ENCODE assay signal across 25 mouse cellular contexts in the genomic region with DNA sequence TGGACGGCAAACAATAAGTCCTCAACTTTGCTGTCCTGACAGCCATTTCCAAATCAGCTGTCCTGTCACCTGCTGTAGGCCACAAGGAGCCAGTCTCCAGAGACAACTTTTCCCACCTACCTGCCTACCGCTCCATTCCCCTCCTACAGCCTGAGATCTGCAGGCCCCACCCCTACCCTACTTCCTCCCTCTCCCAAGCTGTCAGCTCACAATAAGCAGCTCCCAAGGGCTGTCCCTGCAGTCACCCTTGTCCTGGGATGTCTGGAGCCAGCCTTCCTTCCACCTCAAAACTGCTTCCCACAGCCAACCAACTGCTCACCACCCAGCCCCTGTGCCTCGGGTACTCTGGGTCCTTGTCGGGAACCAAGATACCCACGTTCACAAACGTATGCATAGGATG. TPM values are rescaled to one million over a fixed set of nuclear protein-coding genes. Genes with fewer than 3 reads are reported as not detected.
A peak's percentile ranks its signal among the peaks of the same experiment; 100 is the strongest.
DNase-seq lines count a peak whose midpoint lies in the region; ATAC-seq lines count a peak whose summit lies in the region.
"Had no signal": no experiment of that assay in that cellular context is flagged by ENCODE, and none has a peak within 500 bp of the region (broad histone marks: within the 10 kb centered on the region; RNA-seq: fewer than 3 reads in every experiment).

No protein-coding gene starts in this region.

- no peak overlapping the region for H3K4me2 ChIP-seq in heart, embryonic 11.5 days
- H3K4me2 ChIP-seq in heart, embryonic 16.5 days (ENCODE audit: low read depth, low read length) = peak overlapping the region; percentile 40; the same call in 1 of the 2 replicates
- H3K4me2 ChIP-seq in forebrain, embryonic 16.5 days (ENCODE audit: low read length) = no peak overlapping the region
- H3K4me2 ChIP-seq: embryonic facial prominence, embryonic 15.5 days; heart, embryonic 15.5 days; hindbrain, embryonic 12.5 days; kidney, embryonic 15.5 days had no signal

- intact Hi-C loops in heart, postnatal 14 days (cut with DNase I) = no loop called here

- H3K4me3 ChIP-seq in heart, embryonic 11.5 days (ENCODE audit: low read depth, low read length) = no peak overlapping the region
- H3K4me3 ChIP-seq in heart, embryonic 16.5 days (ENCODE audit: low read length) = no peak overlapping the region
- no peak overlapping the region for H3K4me3 ChIP-seq in brown adipose tissue, adult 24 weeks (ENCODE audit: insufficient read depth, low read depth, low read length)
- no peak overlapping the region for H3K4me3 ChIP-seq in forebrain, embryonic 16.5 days (replicated peaks; ENCODE audit: low read length)
- H3K4me3 ChIP-seq: embryonic facial prominence, embryonic 15.5 days; erythroblast, embryonic 14.5 days; heart, embryonic 15.5 days; hindbrain, embryonic 12.5 days; kidney, embryonic 15.5 days had no signal

- WGBS in heart, embryonic 11.5 days (ENCODE audit: insufficient replicate concordance) = 67% methylated on average over 6 of the region's 6 CpGs
- 73% methylated on average over 6 of the region's 6 CpGs for WGBS in heart, embryonic 16.5 days
- WGBS in forebrain, embryonic 16.5 days = 93% methylated on average over 6 of the region's 6 CpGs

- no peak overlapping the region for H3K27ac ChIP-seq in heart, embryonic 11.5 days (ENCODE audit: low read depth, low read length)
- H3K27ac ChIP-seq in heart, embryonic 16.5 days (ENCODE audit: low read length) = no peak overlapping the region
- peak overlapping the region; percentile 82 for H3K27ac ChIP-seq in brown adipose tissue, adult 24 weeks (replicated peaks; ENCODE audit: low read depth, low read length)
- H3K27ac ChIP-seq in forebrain, embryonic 16.5 days (ENCODE audit: low read length) = no peak overlapping the region
- H3K27ac ChIP-seq: embryonic facial prominence, embryonic 15.5 days; heart, embryonic 15.5 days; hindbrain, postnatal 0 days; kidney, embryonic 15.5 days had no signal

- DNase-seq in heart, adult 11 months = peak; percentile 97
- DNase-seq in heart, postnatal 14 days = no peak
- peak; percentile 27 for DNase-seq in kidney, postnatal 10 days
- DNase-seq in kidney, adult 18-20 months = no peak
- DNase-seq: adrenal gland, adult 2 months; adrenal gland, postnatal 25 days; cerebellum, adult 2 months; cerebellum, postnatal 14 days; embryo, embryonic 11 days; forebrain, postnatal 0 days; gastrocnemius, postnatal 25 days; kidney, adult 11 months had no signal

- no peaks in the 10 kb centered on the region for H3K36me3 ChIP-seq in heart, embryonic 11.5 days (ENCODE audit: control insufficient read depth, insufficient read depth, low read length)
- H3K36me3 ChIP-seq in heart, embryonic 16.5 days (ENCODE audit: control insufficient read depth, insufficient read depth) = no peaks in the 10 kb centered on the region
- H3K36me3 ChIP-seq in forebrain, embryonic 16.5 days (ENCODE audit: control insufficient read depth, insufficient read depth) = no peaks in the 10 kb centered on the region
- H3K36me3 ChIP-seq: embryonic facial prominence, embryonic 15.5 days; heart, embryonic 15.5 days; hindbrain, embryonic 12.5 days; kidney, embryonic 15.5 days had no signal

- ATAC-seq in heart, embryonic 11.5 days (replicated peaks; ENCODE audit: insufficient number of reproducible peaks, low FRiP score, low TSS enrichment) = no peak
- ATAC-seq in heart, embryonic 16.5 days (replicated peaks; ENCODE audit: extremely low read depth, insufficient read depth, low FRiP score) = no peak
- no peak for ATAC-seq in forebrain, embryonic 16.5 days
- ATAC-seq: activated CD4-positive, CD25-positive, alpha-beta regulatory T cell, adult 4 months; hindbrain, postnatal 0 days; Patski had no signal

- no peaks in the 10 kb centered on the region for H3K27me3 ChIP-seq in heart, embryonic 11.5 days (ENCODE audit: control insufficient read depth, insufficient read depth, low read length)
- no peaks in the 10 kb centered on the region for H3K27me3 ChIP-seq in heart, embryonic 16.5 days (ENCODE audit: control insufficient read depth, insufficient read depth, low read length)
- no peaks in the 10 kb centered on the region for H3K27me3 ChIP-seq in forebrain, embryonic 16.5 days (replicated peaks; ENCODE audit: control insufficient read depth, insufficient read depth, low read length)
- H3K27me3 ChIP-seq: CH12.LX; embryonic facial prominence, embryonic 15.5 days; heart, embryonic 15.5 days; hindbrain, embryonic 12.5 days; kidney, embryonic 15.5 days; Patski had no signal

- H3K9ac ChIP-seq in heart, embryonic 11.5 days (ENCODE audit: low read depth, low read length) = no peak overlapping the region
- no peak overlapping the region for H3K9ac ChIP-seq in heart, embryonic 16.5 days (ENCODE audit: low read length)
- H3K9ac ChIP-seq in forebrain, embryonic 16.5 days (replicated peaks; ENCODE audit: low read depth, low read length) = no peak overlapping the region
- H3K9ac ChIP-seq: embryonic facial prominence, embryonic 15.5 days; forebrain, postnatal 0 days; heart, embryonic 15.5 days; hindbrain, embryonic 12.5 days; kidney, embryonic 15.5 days had no signal

- H3K9me3 ChIP-seq in heart, embryonic 11.5 days (replicated peaks; ENCODE audit: control insufficient read depth, low read length) = no peaks in the 10 kb centered on the region
- H3K9me3 ChIP-seq in heart, embryonic 16.5 days (replicated peaks; ENCODE audit: control insufficient read depth, low read length) = peaks cover 3% of the 10 kb centered on the region; the same call in 1 of the 2 replicates
- H3K9me3 ChIP-seq in forebrain, embryonic 16.5 days (ENCODE audit: control insufficient read depth, low read length) = no peaks in the 10 kb centered on the region
- H3K9me3 ChIP-seq: embryonic facial prominence, embryonic 15.5 days; heart, embryonic 15.5 days; hindbrain, embryonic 12.5 days; kidney, embryonic 15.5 days had no signal

- H3K4me1 ChIP-seq in heart, embryonic 11.5 days (ENCODE audit: control insufficient read depth, insufficient read depth, low read length) = peaks cover 15% of the 10 kb centered on the region
- H3K4me1 ChIP-seq in heart, embryonic 16.5 days (ENCODE audit: control insufficient read depth, insufficient read depth, low read length) = peaks cover 26% of the 10 kb centered on the region
- peaks cover 29% of the 10 kb centered on the region for H3K4me1 ChIP-seq in brown adipose tissue, adult 24 weeks (ENCODE audit: control insufficient read depth, insufficient read depth, insufficient read length, low read length)
- peaks cover 4% of the 10 kb centered on the region; the same call in 1 of the 2 replicates for H3K4me1 ChIP-seq in forebrain, embryonic 16.5 days (replicated peaks; ENCODE audit: control insufficient read depth, insufficient read depth, low read length)

RNA-seq across cellular contexts. Expression of gene Notch1, which starts 3.3 kb away (rescaled TPM):
- polyA plus RNA-seq in heart, embryonic 11.5 days (2014; fragmentation: Nextera tagmentation; extraction: Ambion mirVana) = 20.9 and 23.5 TPM in 2 replicates
- polyA plus RNA-seq in heart, embryonic 16.5 days (2015; fragmentation: Nextera tagmentation; extraction: Ambion mirVana) = 17.9 and 21.8 TPM in 2 replicates
- total RNA-seq in heart, postnatal 14 days (2021) = 10 to 100 TPM; 43.8 to 49.4 TPM
- 5.6 and 8.9 TPM in 2 replicates for polyA plus RNA-seq in brown adipose tissue, adult 24 weeks (2012; ENCODE audit: insufficient read depth, insufficient read length, missing spikeins)
- 20.2 and 23.6 TPM in 2 replicates for polyA plus RNA-seq in forebrain, embryonic 16.5 days (2015; fragmentation: Nextera tagmentation; extraction: Ambion mirVana)

Comparison
In these comparisons a context has a peak if more than half of its experiments do, and no peak if none do; other contexts are left out.
1. DNase-seq: peak in heart, adult 11 months (single experiment) and kidney, postnatal 10 days (single experiment); none in heart, postnatal 14 days (0 of 2) and kidney, adult 18-20 months (single experiment).